Mouse (Mus musculus) embryonic facial prominence, embryonic 11.5 days (tissue): ENCODE measurements at regions not wholly inside any gene's neighbourhood (a gene's known extent, or its start where the extent isn't known, plus 50 kb on each side); places are given as distances from the start of the nearest gene placed in this dataset.

Experiments
- ATAC-seq: fragments of 200-750 bp; cut with Nextera tagmentation; replicated peaks from 2 replicates; pipeline ENCODE4 v1.8.0; 2017; ENCODE audit warnings: low read depth; ENCODE audit not compliant: insufficient number of reproducible peaks, low FRiP score, low TSS enrichment
- DNase-seq: peaks from one replicate; pipeline ENCODE4 v3.0.0-alpha.2; 2015; ENCODE audit warnings: low spot score
- H3K27ac ChIP-seq: fragments of 300-500 bp; sonication (generic); replicated peaks from 2 replicates; pipeline ENCODE4 v1.5.1; 2014; ENCODE audit warnings: mild to moderate bottlenecking, low read depth, low read length, control low read depth
- H3K27me3 ChIP-seq: fragments of 300-500 bp; sonication (generic); 2 replicates; pipeline ENCODE4 v1.6.1; 2014; ENCODE audit warnings: mild to moderate bottlenecking, low read length, moderate library complexity, mixed read lengths; ENCODE audit not compliant: control insufficient read depth, insufficient read depth
- H3K36me3 ChIP-seq: fragments of 300-500 bp; sonication (generic); replicated peaks from 2 replicates; pipeline ENCODE4 v1.6.1; 2014; ENCODE audit warnings: low read depth, mild to moderate bottlenecking, low read length, moderate library complexity, mixed read lengths; ENCODE audit not compliant: control insufficient read depth, insufficient read depth
- H3K4me1 ChIP-seq: fragments of 300-500 bp; sonication (generic); 2 replicates; pipeline ENCODE4 v1.6.1; 2014; ENCODE audit warnings: low read length, mixed read lengths; ENCODE audit not compliant: control insufficient read depth, insufficient read depth
- H3K4me2 ChIP-seq: fragments of 300-500 bp; sonication (generic); 2 replicates; pipeline ENCODE4 v1.6.1; 2014; ENCODE audit warnings: low read depth, mild to moderate bottlenecking, control low read depth, low read length, moderate library complexity
- H3K4me3 ChIP-seq: fragments of 300-500 bp; sonication (generic); 2 replicates; pipeline ENCODE4 v1.5.1; 2014; ENCODE audit warnings: low read depth, low read length, control low read depth
- H3K9ac ChIP-seq: fragments of 300-500 bp; sonication (generic); replicated peaks from 2 replicates; pipeline ENCODE4 v1.6.1; 2014; ENCODE audit warnings: mild to moderate bottlenecking, control low read depth, low read length
- H3K9me3 ChIP-seq: fragments of 300-500 bp; sonication (generic); replicated peaks from 2 replicates; pipeline ENCODE4 v1.6.1; 2016; ENCODE audit warnings: mild to moderate bottlenecking, low read length, inconsistent platforms, mixed read lengths; ENCODE audit not compliant: control insufficient read depth
- WGBS: fragments of 180-500 bp; shearing (Covaris S2); extraction: QIAGEN DNeasy Blood & Tissue Kit; methylation state at CpG from one replicate; pipeline ENCODE4 v1.1.7; 2014; 5-methylcytosine and 5-hydroxymethylcytosine counted together

DNA sequence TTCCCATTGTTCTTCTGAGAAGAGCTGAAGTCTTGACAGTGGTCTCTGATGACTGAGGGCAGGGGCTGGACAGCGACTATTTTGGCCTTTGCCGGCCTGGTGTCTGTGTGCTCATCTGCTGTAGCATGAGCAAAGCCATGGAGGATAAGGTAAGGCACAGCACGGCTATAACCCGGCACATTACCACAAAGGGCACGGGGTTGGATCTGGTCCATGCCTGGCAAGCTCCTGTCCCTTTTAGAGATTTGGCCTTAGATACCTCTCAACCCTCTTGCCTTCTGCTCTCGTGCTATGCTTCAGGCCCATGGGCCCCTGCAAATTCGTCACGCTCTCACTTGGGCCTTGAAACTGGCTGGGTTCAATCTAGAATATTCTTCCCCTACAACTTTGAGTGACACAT, 379.0 kb downstream of the Slc4a3 start:
- no peaks in the 10 kb centered on the region for H3K36me3 ChIP-seq
- H3K4me1 ChIP-seq = no peaks in the 10 kb centered on the region
- DNase-seq (no peak), ATAC-seq (no peak)
- H3K4me2 ChIP-seq = no peak overlapping the region
- H3K9ac ChIP-seq = no peak overlapping the region
- H3K9me3 ChIP-seq = no peaks in the 10 kb centered on the region
- WGBS = 77% methylated on average over 8 of the region's 8 CpGs
- no peak overlapping the region for H3K27ac ChIP-seq
- no peak overlapping the region for H3K4me3 ChIP-seq
- no peaks in the 10 kb centered on the region for H3K27me3 ChIP-seq

DNA sequence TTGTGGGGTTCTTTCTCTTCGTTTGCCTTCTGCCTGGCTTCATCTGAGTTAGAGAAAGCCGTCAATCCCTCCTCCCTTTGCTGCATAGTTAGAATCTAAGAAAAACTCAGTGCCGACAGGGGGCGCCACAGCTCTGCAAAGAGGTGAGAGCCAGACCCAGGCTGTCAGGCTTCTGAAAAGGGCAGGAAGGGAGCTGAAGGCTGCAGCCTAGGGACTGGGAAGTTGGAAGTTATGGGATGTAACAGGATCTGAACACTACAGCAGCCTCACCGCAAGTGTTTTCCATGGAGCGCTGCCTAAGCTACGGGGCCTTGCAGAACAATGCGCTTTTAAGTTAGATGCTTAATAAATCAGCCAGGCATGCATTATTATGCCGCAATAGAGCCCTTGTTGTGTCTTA, 379.7 kb downstream of the Slc4a3 start:
- no peaks in the 10 kb centered on the region for H3K27me3 ChIP-seq
- no peak overlapping the region for H3K27ac ChIP-seq
- H3K9me3 ChIP-seq = no peaks in the 10 kb centered on the region
- no peak overlapping the region for H3K4me3 ChIP-seq
- no peaks in the 10 kb centered on the region for H3K36me3 ChIP-seq
- no peak overlapping the region for H3K9ac ChIP-seq
- peak; percentile 93 for ATAC-seq
- DNase-seq = peak; percentile 97
- H3K4me1 ChIP-seq = no peaks in the 10 kb centered on the region
- WGBS = 14% methylated on average over 9 of the region's 9 CpGs
- H3K4me2 ChIP-seq = no peak overlapping the region

DNA sequence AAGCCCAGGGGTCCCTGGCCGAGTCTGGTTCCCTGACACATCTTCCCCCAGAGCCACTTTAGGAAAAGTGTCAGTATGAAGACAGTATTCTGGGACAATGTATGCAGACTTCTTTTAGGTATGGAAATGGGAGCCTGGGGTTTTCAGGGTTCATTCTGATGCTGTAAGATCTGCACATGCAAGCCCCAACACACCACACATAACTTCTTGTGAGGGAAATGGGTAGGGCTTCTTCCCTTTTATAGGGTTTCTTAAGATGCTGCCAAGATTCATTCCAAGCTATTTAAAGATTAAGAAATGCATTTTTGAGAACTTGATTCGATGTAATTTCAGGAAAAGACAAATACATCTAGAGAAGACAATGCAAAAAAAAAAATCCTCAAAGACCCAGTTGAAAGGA, 385.8 kb downstream of the Slc4a3 start:
- Histone ChIP-seq H3K9ac (no peak overlapping the region), H3K4me1 (no peaks in the 10 kb centered on the region; the same call in 1 of the 2 replicates), H3K4me3 (no peak overlapping the region), H3K27me3 (no peaks in the 10 kb centered on the region), H3K9me3 (no peaks in the 10 kb centered on the region), H3K4me2 (no peak overlapping the region), H3K27ac (no peak overlapping the region), H3K36me3 (no peaks in the 10 kb centered on the region)
- no peak for ATAC-seq
- WGBS = 63% methylated on average over 2 of the region's 2 CpGs
- DNase-seq = no peak

DNA sequence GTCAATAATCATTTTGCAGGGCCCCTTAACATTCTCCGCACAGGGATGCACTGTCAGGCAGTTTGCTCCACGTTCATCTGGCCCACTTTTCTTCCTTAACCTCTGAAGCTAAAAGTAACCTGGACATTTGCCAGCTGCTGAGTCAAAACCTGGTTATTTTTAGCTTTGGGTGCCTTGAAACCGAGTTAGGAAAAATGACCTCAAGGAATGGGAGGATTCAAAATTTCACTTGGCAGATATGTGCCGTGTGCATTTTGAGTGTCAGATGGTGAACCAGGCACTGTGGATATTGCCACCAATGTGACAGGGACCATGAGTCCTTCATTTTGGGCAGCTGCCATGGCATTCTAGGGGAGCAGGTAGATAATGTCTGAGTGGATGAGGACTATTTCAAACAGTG, 387.8 kb downstream of the Slc4a3 start:
- WGBS = 64% methylated on average over 4 of the region's 4 CpGs
- Histone ChIP-seq H3K27me3 (no peaks in the 10 kb centered on the region), H3K27ac (no peak overlapping the region), H3K4me3 (no peak overlapping the region), H3K9me3 (no peaks in the 10 kb centered on the region), H3K4me2 (no peak overlapping the region), H3K4me1 (no peaks in the 10 kb centered on the region; the same call in 1 of the 2 replicates), H3K36me3 (no peaks in the 10 kb centered on the region), H3K9ac (no peak overlapping the region)
- DNase-seq (no peak), ATAC-seq (no peak)

DNA sequence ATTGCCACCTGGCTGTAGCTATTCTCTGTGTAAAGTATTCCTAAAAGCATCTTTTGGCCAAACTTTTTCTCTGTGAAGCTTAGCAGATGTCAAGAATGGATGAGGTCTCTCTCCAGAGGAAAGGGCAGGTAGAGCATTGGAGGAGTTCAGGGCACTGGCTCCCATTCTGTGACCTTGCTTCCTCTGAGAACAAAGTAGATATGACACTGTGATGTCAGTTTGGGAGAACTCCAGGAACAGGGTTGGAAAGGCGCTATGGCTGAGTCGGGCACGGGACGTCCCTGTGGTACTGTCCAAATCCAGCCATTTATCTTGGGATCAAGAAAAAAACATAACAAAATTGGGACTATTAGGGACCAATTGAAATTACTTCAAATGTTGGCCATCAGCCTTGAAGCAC, 388.7 kb downstream of the Slc4a3 start:
- H3K36me3 ChIP-seq = no peaks in the 10 kb centered on the region
- no peak overlapping the region for H3K4me3 ChIP-seq
- no peak overlapping the region for H3K9ac ChIP-seq
- H3K27ac ChIP-seq = no peak overlapping the region
- WGBS = 99% methylated on average over 4 of the region's 4 CpGs
- no peak overlapping the region for H3K4me2 ChIP-seq
- H3K27me3 ChIP-seq = no peaks in the 10 kb centered on the region
- no peaks in the 10 kb centered on the region; the same call in 1 of the 2 replicates for H3K4me1 ChIP-seq
- H3K9me3 ChIP-seq = no peaks in the 10 kb centered on the region
- DNase-seq = no peak
- no peak for ATAC-seq

DNA sequence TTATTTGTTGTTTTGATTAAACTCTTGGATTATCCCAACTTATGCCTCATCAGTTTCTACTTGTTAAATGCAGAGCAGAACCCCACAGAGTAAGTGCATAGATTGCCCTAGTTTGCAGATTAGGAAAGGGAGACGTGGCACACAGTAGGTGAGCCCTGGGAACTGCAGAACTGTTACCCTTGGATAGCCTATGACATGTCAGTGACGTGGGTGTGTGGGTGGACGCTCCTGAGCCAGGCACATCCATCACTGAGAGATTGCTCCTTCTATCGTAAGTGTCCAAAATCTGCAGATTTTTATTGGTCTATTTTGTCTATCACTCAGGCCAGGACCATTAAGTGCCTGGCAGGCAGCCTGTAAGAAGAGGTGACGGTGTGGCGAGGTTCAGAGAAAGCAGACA, 389.8 kb downstream of the Slc4a3 start:
- no peaks in the 10 kb centered on the region for H3K36me3 ChIP-seq
- H3K4me3 ChIP-seq = no peak overlapping the region
- H3K4me2 ChIP-seq = no peak overlapping the region
- no peak overlapping the region for H3K27ac ChIP-seq
- no peaks in the 10 kb centered on the region for H3K27me3 ChIP-seq
- no peak for ATAC-seq
- no peaks in the 10 kb centered on the region; the same call in 1 of the 2 replicates for H3K4me1 ChIP-seq
- no peaks in the 10 kb centered on the region for H3K9me3 ChIP-seq
- 80% methylated on average over 6 of the region's 6 CpGs for WGBS
- no peak overlapping the region for H3K9ac ChIP-seq
- no peak for DNase-seq

DNA sequence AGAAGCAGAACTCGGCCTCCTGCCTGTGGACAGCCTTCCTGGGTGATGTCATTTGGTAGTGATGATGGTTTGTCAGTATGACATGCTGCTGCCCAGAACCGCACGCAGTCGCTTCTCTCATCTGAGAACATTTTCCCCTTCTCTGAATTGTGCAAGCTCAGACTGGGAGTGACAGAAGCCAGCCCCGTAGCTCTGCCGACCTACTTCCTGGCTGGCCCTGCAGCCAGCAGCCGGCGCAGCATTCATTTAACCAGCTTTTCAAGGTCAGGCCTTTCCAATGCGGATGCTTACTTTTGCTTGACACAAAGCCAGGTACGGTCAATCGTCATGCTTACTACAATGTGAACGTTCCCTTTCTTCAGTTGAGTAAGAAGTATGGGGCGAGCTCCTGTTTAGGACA, 390.5 kb downstream of the Slc4a3 start:
- Histone ChIP-seq H3K27ac (no peak overlapping the region), H3K36me3 (no peaks in the 10 kb centered on the region), H3K9me3 (no peaks in the 10 kb centered on the region), H3K4me2 (no peak overlapping the region), H3K4me3 (no peak overlapping the region), H3K4me1 (no peaks in the 10 kb centered on the region), H3K27me3 (no peaks in the 10 kb centered on the region), H3K9ac (no peak overlapping the region)
- no peak for ATAC-seq
- WGBS = 57% methylated on average over 13 of the region's 13 CpGs
- DNase-seq = peak; percentile 26

DNA sequence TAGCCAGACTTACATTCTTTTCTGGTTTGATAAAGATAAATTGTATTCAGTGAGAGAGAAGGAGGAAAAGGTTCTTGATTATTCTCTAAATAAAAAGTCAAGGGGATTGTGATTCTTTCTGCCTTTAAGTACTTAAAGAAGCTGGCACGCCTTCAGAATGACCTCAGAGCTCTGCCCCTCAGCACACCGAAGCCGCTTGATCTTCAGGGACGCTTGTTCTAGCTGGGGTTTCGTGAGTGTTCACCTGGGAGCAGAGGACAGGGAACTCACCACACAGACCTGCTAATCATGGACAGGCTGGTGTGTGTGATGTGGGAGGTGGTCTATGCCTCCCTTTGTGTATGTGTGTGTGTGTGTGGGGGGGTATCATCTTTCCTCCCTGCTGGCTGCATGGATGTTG, 391.3 kb downstream of the Slc4a3 start:
- Histone ChIP-seq H3K36me3 (no peaks in the 10 kb centered on the region), H3K9ac (peak overlapping the region; percentile 6; the same call in 1 of the 2 replicates), H3K4me2 (no peak overlapping the region), H3K4me1 (no peaks in the 10 kb centered on the region), H3K27ac (no peak overlapping the region), H3K4me3 (no peak overlapping the region), H3K9me3 (no peaks in the 10 kb centered on the region), H3K27me3 (no peaks in the 10 kb centered on the region)
- DNase-seq (no peak), ATAC-seq (no peak)
- 75% methylated on average over 5 of the region's 5 CpGs for WGBS
